Mouse (Mus musculus) cerebellum, adult 11-12 months (tissue): ENCODE results near the gene Scn8a.

ENCODE experiments used
- DNase-seq: peaks from one replicate; pipeline ENCODE4 v3.0.0; 2022

The Scn8a gene

DNA sequence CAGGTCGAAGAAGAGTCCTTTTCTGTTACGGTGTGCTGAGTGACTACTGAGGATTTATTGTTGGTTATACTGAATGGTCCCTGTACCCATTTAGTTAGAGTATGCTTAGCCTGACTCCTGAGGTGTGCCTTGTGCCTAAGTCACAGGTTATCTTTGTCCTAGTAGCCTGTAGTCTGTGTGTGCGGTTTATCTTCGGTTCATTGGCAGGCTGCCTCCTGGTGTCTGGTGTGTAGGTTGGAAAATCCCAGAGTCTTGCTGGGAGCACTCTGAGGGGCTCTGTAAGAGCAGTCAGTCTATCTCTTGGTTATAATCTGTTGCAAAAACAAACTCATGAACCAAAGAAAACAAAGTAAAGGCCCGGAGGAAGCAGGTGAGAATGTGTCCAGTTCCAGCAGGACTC is 11.7 kb downstream of the Scn8a start:
- no peak for DNase-seq

DNA sequence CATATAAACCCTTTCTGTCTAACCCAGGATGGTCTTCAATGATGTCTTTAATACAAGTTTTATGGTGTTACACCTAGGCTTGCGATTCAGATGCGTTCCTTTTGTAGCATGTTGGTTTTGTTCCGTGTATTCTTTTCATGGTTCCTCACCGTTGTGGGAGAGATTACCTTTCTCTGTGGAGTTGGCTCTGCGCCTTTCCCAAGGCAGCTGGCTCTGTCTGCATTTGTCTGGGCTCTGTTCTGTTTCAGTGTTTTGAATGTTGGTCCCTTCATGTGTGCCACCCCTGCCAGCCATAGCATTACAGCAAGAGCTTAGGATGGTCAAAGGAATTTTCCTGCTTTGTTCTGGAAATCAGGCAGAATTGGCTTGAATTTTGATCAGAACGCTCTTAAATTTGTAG is 14.8 kb downstream of the Scn8a start:
- DNase-seq, result no peak

DNA sequence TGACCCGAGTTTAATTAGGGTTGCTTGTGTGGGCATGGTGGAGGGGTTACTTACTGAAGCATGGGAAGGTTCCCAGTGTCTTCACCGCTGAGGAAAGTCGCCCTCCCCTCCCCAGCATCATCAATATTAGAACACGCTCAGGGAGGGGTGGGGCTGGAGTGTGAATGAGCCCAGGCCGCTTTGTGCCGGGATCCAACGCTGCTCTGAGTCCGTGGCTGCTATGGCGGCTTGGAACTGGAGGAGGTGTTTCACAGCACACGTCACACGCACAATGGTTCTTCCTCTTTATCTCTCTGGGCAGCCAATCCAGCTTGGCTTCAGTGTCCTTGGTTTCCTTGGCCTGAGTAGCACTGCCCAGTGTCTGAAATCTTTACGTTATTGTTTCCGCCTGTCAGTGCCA is 22.3 kb downstream of the Scn8a start:
- no peak for DNase-seq

DNA sequence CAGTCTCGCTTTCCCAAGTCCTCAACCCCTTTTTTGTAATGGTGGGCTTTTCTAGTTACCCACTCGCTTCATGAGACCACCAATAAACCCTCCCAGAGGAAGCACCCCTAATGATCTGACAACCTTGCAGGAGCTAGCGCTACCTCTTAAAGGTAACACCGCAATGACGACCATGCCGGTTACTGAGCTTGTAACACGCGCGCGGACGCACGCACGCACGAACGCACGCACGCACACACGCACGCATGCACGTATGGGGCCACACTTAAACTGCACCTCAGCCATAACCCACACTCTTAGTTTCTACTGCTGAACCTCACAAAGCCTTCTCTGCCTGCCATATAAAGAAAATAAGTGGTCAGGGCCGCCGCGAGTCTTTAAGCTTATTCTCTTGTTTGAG is 26.8 kb downstream of the Scn8a start:
- DNase-seq, result no peak

DNA sequence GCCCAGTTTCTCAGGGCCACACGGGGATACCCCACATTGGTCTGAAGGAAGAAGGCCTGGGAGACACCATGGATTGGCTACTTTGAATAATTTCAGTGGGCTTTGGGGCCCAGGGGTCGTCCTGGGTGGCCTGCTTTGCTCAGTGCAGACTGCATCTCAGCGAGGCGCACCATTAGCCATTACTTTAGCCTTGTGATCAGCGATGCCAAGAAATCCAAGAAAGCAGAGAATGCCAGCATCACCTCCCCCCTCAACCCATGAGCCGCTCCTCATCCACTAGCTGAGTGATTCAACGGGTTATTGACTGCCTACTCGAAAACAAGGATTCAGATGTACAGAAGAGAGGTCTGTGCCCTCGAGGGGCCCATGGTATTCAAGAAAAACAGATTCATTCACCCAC is 34.2 kb downstream of the Scn8a start:
- no peak for DNase-seq

DNA sequence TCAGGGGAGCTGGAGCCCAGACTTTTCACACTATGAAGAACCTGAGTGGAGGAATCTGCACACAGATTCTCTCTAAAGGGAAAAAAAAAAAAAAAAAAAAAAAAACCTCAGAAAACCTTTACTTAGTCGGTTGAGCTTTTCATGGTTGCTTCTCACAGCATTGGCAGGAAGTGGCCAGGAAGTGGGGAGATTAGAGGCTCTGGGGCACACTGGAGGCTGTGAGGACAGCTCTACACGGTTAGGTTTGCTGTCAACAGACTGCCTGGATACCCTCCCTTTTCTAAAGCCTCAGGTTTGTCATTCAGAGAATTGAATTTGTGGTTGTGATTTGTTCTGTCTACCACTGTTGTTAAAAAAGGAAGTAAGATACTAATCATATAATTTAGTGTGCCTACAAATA is 35.3 kb downstream of the Scn8a start:
- no peak for DNase-seq

DNA sequence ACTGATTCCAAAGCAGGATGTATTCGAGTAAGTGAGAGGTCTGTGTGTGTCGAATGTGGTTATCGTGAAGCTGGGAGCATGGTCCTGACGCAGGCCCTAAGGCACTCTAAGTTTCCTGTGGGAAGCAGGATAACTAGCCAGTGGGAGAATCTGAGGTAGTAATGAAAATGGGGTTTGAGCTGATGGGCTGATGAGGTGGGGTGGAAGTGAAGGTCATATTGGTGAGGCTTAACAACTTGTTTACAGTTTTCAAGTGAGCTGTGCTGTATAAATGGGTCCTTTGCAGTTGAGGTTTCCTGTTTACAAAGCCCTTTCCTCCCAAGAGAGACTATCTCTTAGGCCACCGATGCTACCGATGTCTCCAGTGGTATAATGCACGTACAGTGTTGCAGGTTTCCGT is 36.1 kb downstream of the Scn8a start:
- no peak for DNase-seq

DNA sequence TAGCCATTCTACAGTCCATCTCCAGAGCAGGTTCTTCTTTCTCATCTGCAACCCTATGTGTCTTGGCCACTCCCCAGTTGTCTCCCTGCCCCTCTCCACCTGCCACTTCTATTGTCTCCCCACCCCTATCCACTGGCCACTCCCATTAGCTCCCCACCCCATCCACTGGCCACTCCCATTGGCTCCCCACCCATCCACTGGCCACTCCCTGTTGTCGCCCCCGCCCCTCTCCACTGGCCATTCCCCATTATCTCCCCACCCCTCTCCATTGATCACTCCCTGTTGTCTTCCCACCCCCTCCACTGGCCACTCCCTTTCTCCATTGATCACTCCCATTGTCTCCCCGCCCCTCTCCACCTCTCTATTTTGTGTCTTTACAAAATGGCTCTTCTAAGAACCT is 39.2 kb downstream of the Scn8a start:
- peak; percentile 46 for DNase-seq

DNA sequence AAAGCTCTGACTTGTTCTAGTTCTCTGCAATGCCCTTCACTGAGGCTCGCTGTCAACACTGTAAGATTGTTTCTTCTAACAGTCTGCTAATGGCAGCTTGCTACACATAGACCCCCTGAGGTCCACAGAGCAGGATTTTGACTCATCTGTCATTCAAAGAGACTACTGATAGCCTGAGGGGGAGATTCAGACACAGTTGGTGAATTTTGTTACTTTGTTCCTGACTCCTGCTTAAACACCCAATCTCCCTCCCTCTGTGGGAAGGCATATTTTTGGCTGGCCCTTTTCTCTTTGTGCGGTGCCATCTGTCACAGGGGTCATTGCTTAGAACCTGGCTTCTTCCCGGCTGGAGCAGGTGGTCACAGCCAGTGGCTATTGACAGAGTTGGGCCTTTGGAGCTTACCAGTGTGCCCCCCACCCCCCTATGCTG is 40.1 kb downstream of the Scn8a start:
- DNase-seq, result peak; percentile 92

DNA sequence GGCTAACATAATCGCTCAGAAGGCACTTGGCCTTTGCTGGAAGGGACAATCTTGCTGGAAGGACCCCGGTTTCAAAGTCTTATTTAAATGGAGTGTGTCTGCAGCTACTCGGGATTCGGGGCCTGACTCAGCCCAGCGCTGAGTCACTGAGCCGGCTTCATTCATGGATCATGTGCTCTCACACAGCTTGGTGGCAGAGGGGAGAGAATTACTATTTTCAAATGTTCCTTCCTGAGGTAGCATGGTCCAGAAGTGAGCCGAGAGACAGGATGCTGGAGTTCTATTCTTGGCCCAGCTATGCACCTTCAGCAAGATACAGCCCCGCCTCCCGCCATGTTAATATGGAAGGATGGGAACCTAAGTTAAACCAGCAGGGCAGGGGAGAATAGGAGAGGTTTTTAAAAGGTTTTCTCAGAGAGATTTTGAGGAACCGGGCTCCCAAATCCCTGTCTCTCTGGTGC is 40.8 kb downstream of the Scn8a start:
- DNase-seq, result peak; percentile 76

DNA sequence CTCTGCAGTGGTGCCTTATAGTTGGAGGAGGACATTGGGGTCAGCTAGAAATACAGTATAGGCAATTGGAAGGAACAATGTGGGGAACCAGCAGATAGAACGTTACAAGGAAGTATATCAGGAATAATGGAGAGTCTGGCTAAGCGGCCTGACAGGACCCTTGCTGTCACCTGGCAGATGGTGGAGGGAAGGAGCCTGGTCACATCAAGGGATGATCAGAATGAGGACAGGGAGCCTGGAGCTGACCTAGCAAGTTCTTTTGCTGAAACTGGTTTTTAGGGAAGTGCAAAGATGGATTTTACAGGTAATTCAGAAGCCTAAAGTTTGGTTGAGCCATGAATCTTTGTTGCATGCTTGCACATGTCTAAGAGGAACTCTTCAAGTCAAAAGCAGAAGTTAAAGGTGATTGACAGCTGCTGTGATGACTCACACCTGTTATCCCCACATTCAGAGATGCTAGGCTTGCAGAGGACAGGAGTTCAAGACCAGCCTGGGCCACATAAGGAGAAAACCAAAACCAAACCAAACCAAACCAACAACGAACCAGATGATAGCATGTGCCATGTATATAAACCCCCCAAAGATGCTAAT is 43.1 kb downstream of the Scn8a start:
- no peak for DNase-seq

DNA sequence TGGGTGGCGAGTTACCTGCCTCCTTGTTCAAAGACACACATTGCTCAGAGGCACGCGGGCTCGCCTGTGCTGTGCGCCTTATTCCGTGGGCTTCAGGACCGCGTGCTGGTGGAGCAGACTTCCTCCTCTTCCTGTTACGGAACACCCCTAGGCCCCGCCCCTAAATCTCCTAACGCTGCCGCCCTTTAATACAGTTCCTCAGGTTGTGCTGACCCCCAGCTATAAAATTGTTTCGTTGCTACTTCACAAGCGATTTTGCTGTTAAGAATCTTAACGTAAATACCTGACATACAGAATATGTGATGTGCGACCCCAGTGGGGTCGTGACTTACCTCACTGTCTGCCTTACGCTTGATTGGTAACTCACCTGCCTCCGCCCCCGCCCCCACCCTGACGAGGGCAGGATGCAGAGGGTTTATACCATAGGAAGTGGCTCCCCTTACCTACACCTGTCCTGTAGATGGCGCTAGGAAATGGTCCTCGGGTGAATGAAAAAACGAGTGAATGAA is 45.1 kb downstream of the Scn8a start:
- DNase-seq, result no peak

DNA sequence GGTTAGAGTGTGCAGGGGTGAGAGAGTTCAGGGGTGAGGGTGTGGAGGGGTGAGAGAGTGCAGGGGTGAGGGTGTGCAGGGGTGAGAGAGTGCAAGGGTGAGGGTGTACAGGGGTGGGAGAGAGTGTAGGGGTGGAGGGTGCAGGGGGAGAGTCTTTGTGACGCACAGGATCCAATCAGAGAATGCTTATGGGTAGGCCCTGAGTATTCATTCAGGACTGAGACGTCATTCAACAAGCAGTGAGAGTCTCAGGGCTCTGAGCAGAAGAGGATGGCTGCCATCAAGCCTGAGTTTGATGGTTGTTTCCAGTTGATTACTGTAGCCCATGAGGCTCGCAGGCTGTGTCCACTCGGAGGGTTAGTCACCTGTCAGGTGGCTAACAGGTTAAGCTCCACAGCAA is 48.4 kb downstream of the Scn8a start:
- no peak for DNase-seq

DNA sequence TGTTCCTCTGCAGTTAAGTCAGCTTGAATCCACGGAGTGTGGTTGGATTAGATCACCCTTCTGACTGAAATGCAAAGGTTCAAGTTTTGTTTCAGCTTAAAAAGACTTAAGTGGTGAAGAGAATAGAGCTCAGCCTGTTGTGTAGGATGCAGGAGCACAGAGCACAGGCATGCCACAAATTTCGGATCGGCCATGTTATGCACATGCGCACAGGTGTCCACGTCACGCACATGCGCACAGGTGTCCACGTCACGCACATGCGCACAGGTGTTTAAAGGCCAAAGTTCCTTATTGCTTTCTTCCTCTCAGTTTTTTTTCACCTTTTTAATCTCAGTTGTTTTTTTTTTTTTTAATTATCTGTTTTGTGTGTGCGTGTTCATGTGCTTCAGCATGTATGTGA is 52.6 kb downstream of the Scn8a start:
- no peak for DNase-seq

DNA sequence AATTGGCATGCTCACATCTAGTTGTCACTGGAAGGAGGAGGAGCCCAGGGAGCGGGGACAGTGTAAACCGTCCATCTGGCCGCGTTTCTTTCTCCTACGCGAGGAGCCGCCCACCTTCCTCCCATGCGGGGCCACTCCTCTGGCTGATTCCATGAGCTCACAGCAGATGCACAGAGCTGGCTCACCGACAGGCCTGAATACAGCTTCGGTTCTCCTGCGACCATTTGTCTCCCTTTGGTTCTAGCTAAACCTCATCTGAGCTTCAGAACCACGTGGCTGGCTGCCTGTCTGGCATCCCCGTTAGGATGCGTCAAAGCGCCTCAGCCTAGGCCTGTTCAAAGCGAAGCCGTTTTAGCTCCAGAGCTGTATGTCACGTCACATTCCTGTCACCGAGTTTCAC is 53.8 kb downstream of the Scn8a start:
- DNase-seq, result peak; percentile 82

DNA sequence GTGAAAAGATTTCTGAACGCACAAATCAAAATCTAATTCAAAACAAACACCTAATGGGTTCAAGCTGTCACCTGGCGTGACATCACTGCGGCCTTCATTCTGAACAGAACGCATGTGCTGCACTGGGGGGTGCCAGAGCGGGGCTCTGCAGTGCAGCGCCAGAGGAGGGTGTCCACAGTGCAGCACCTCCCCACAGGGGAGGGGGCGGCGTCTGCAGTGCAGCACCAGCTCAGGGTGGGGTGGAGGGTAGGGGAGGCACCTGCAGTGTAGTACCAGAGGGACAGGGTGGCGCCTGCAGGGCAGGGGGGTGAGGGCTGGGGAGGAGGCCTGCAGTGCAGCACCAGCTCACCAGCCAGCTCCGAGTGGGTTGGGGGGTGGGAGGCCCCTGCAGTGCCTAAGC is 55.3 kb downstream of the Scn8a start:
- DNase-seq, result no peak

DNA sequence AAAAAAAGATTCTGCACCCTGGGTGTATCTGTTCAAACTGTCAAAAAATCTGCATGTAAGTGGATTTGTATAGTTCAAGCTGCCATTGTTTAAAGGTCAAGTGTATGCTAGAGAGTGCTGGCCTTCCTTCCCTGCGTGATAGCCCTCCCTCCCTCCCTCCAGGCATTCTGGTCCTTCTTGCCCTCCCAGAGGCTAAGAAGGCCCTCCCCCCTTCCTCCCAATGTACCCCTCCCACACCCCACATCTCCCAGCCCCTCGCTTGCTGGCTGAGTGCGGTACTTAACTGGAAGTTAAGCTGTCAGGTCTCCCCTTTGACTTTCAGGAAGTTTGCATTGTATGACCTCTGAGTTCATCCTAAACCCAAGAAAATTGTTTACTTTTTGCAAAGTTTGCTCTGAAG is 60.8 kb downstream of the Scn8a start:
- DNase-seq, result no peak

DNA sequence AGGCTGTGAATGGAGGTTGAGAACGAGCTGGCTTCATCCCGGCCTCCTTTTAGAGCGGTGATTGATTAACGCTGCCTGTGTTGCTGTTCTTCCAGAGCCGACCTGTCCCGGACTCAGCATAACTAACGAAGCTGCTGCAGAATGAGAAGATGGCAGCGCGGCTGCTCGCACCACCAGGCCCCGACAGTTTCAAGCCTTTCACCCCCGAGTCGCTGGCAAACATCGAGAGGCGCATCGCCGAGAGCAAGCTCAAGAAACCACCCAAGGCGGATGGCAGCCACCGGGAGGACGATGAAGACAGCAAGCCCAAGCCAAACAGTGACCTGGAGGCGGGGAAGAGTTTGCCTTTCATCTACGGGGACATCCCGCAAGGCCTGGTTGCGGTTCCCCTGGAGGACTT is 66.5 kb downstream of the Scn8a start:
- DNase-seq, result no peak

DNA sequence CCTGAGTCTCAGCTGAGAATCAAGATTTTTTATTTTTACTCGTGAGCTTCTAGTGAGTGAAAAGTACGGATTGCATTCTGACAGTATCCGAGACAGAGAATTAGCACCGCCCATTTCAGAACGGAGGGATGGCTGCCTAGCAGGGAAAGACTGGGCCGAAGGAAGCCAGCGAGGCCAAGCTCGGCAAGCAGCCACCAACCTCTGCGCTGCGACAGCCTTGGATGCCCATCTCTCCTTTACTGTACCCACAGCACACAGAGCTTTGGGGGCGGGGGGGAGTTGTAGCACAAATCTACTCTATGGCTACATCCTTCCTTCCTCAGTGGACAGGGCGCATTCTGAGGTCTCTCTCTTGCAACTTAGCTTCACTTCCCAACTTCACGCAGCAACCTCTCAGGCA is 78.7 kb downstream of the Scn8a start:
- DNase-seq, result no peak

DNA sequence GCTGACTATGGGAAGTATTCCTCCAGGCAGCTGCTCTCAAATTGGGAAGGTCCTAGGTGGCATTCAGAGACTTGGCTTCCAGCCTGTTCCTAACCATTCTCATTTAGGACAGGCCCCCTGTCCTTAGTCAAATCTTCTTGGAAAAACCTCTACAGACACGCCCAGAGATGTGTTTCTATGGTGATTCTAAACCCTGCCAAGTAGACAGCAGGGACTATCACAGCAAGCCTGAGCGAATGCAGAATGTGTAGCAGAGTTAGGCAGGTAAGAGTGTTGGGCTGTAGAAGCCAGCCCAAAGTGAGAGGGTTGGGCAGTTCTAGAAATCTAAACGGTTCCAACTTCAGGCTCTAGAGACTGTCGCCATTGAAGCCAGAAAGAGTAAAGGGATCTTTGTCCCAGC is 79.5 kb downstream of the Scn8a start:
- peak; percentile 54 for DNase-seq

DNA sequence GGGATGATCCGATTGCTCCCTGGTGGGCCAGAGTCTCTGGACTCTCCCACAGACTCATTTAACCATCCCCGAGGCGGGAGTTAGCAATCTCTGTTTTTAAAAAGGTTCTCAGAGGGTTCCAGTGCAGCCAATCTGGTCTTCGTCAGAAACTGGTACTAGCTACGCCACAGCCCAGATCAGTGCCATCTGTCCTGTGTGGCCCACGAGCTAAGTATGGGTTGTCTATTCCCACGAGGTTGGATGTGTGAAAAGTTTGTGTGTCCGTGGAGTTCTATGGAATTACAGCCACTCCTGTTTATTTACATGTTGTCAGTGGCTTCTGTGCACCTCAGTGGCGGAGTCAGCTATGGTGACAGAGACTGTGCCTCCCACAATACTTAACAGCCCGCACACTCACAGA is 81.8 kb downstream of the Scn8a start:
- no peak for DNase-seq

DNA sequence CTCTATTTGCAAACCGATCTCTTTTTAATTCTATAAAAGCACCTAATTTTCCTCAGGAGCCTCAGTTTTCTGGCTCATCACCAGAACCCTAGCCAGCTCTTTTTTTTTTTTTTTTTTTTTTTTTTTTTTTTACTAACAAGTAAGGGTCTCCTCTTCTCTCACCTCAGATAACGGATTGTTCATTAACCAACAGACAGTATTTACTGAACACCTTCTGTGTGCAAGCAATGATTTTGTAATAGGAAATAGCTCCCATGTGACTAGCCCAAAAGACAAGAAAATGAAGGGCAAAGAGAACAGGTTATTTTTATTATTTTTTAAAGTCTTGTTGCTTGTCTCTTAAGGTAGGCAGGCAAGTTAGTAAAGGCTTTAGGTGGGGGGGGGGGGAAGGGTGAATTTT is 82.6 kb downstream of the Scn8a start:
- DNase-seq, result no peak

DNA sequence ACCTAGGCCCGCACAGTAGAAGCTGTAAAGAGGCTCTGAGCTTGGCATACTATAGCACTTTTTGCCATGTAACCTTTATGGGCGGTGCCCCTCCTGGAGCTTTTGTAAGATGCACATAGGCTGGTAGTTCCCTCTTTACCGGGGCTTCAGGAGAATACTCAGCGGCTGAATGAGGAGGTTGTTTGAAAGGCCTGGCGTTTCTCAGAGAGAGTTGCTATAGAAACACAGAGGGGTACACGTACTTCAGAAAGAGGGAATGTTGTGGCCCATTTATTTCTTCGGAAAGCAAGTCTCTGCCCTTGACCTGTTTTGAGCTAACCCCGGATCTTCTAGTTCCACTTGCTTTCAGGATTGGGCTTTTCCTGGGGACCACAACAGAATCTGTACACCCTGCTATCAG is 83.2 kb downstream of the Scn8a start:
- no peak for DNase-seq

DNA sequence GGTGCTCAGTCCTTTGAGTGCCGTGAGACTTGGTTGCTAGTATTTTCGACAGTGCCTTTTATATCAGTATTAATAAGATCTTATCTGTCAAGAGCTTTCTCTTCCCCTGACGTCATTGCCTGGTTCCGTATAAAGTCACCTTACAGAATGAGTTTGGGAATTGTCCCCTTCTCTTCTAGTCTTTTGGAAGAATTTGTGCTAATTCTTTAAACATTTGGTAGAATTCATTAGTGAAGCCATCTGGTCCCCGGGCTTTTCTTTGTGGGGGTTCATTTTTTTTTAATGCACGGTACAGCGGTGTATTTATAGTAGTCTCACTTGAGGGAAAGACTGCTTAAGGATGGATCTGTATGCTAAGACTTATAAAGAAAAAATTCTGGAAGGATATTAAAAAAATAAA is 84.3 kb downstream of the Scn8a start:
- no peak for DNase-seq

DNA sequence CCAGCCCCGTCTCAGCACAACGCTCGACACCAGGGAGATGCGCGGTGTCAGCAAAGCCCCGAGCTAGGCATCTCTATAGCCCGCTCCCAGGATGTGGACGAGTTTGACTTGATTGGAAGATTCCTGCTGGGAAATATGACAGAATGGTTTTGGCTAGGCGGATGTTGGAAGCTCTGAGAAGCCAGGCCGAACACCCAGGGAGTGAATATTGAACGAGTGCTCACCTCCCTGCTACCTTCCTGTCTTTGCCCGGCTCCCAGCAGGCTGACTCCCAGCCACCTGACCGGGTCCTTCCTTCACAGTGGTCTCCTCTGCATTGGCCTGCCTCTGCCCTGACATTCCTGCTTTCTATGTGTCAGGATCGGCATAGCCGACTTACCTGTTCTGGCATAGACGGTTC is 85.1 kb downstream of the Scn8a start:
- DNase-seq, result peak; percentile 45

DNA sequence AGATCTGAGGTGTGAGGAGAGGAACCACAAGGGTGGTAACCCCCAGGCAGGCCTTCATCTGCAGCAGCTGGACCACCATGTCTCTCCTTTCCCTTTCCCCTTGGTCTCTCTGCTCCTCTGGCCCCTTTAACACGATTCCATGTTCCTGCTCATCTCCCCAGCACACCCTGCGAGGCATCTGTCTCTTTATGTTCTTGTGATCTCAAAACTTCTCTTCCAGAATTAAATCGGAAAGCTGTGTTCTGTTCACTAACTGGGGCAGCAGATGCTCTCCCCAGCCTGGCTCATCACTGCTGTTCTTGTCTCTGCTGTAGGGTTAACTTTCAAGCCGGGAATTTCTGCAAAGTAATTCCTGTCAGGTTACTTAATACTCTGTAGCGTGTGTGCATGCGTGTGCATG is 91.3 kb downstream of the Scn8a start:
- no peak for DNase-seq
